Mouse (Mus musculus) ZHBTc4 (cell line): ENCODE results near the gene Gatad1.
"Not testable (repeated sequence)": the region's sequence is repeated elsewhere in the genome, so short reads cannot be mapped to it uniquely, and the experiment has no call there.

Source experiments
- DNase-seq: peaks from one replicate; pipeline ENCODE4 v3.0.0-alpha.2; 2011; ENCODE audit warnings: low read depth, low spot score

The Gatad1 gene

DNA sequence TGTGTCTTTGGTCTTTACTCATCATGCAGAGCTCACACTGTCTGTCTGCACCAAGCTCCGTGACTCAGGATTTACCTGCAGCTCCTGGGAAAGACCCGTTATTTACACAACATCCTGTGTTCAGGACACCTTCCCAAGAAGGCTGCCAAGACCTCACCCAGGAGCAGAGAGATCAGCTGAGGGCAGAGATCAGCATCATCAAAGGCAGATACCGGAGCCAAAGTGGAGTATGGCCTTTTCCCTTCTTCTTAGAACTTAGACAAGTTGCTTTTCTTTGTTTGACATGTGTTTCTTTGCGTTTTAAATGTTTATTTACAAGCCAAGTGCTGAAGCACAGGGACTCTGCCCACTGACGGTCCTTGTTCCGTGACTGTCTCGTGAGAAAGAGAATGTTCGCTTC is 21.7 kb downstream of the Gatad1 start:
- DNase-seq, result no peak

DNA sequence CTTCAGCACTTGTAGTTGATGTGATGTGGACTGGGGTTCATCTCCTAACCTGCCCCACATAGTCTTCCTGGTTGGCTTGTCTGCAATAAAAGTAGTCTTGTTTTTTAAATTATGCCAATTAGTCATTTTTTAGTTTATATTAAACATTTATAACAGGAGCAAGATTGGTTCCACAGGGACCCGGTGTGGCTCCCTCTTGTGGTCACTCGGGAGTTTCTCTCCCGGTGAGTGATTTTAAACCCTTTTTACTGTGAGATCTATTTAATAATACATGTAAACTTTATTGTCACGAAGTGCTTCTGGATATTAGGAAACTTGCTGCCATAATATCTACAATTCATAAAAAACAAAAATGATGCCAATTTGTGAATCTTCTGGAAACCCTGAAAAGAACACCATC is 23.0 kb downstream of the Gatad1 start:
- DNase-seq, result peak; percentile 35

DNA sequence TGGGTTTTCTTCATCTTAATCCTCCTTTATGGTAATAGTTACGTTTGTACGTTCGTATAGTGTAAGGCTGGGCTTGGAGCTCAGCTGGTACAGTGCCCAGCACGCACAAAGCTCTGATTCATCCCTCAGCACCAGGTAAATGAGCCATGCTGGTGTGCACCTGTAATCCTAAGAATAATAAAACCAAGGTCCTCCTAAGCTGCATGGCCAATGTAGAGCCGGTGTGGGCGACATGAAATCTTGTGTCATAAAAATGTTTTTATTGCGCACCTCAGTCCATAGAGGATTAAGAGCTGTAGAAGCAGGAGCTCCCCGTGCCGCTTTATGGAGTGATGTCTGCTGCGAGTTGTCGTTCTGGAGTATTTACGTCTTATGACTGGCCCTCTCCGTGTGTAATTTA is 23.7 kb downstream of the Gatad1 start:
- no peak for DNase-seq

DNA sequence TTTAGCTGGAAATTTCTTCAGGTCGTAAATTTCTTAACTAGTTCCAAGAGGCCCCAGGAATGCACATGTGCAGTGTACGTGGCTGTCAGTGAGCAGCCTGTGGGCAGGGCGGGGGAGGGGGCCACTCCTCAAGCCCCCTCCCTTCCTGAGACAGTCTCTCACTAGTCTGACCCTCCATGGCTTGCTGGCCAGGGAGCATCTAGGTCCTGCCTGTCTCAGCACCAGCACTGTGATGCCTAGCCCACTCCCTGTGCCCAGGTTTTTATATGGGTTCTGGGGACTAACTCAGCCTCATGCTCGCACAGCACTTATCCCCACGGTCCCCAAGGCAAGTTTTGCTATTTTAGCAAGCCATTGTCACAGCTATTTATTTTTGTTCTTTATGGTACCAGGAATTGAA is 24.7 kb downstream of the Gatad1 start:
- no peak for DNase-seq

DNA sequence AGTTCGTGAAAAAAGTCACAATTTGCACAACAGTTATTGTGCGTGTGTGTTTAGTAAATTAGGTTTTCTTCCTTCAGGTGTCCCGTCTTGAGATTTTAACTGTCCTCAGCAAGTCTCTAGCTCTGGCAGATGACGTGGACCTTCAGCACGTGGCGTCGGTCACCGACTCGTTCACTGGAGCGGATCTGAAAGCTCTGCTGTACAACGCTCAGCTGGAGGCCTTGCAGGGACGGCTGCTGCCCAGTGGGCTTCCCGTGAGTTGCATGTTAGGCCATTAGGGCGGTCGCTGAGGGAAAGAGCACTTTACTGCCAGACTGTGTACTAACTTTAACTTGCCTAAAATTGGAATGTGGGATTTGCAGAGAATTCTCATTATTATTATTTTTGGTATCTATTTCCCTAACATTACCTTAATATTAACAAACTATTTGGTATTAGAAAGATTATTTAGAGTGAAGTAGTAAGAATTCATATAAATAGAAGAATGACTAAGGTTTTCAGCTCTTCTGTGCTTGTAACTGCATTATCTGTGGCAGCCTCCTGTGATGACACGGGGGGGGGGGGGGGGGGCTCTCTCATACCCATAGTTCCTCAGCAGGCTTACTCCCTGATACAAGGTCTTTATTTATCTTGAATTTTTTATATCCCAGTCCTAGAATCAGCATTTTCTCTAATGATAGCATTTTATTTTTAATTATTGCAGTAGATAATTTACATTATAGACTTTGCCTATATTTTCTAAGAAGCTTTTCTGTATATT is 25.3 kb downstream of the Gatad1 start:
- DNase-seq, result no peak

DNA sequence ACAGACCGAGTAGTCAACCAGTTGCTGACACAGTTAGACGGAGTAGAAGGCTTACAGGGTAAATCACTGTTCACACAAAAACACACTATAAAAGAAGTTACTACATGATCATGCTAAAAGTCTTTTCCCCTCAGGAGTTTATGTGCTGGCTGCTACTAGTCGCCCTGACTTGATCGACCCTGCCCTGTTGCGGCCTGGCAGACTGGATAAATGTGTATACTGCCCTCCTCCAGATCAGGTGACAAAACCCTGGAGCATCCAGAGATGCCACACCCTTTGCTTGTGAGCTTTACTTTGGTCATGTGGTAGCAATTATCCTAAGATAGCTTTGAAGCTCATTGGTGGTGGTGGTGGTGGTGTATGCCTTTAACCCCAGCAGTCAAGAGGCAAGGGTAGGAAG is 26.9 kb downstream of the Gatad1 start:
- peak; percentile 16 for DNase-seq

DNA sequence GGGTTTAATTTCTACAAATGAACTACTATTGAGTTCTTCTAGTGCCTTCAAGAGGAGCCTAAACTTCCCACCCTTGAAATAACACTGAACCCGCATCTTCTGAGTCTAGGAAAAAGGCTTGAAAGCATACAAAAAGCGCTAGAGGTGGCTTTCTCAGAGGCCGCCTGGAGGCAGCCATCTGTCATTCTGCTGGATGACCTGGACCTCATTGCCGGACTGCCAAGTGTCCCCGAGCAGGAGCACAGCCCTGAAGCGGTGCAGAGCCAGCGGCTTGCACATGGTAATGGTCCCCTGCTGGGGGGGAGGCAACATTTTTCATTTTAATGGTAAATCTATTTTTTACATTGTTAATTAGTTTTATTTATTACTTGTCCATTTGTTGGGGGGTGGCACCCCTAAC is 36.5 kb downstream of the Gatad1 start:
- no peak for DNase-seq

DNA sequence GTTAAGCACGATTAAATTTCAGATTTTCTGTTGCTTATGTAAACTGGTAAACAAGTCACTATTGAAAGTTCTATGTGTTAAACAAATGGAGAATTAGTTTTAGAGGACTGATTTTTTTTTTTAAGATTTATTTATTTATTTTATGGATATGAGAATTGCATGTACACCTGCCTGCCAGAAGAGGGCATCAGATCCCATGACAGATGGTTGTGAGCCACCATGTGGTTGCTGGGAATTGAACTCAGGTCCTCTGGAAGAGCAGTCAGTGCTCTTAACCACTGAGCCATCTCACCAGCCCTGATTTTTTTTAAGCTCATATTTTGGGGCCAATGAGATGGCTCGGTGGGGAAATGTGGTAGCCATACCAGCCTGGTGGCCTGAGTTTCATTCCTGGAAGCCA is 45.1 kb downstream of the Gatad1 start:
- not testable (repeated sequence) for DNase-seq

DNA sequence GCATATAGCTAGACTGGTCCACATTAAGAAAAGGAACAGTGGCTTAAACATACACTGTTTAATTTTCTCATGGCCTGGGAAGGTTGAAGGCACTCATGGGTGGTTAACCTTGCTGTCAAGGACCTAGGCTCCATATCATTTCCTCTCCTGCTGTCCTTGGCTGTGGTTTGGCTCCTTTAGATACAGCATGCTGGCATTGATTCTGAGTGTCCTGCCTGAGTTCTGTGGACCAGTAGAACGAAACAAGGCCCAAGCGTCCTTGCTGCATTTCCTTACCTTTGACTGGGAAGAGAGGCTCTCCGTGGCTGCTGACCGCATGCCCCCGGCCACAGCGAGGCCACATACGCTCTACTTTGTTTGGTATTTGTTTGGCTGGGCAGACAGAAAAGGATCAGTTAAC is 47.7 kb downstream of the Gatad1 start:
- no peak for DNase-seq

DNA sequence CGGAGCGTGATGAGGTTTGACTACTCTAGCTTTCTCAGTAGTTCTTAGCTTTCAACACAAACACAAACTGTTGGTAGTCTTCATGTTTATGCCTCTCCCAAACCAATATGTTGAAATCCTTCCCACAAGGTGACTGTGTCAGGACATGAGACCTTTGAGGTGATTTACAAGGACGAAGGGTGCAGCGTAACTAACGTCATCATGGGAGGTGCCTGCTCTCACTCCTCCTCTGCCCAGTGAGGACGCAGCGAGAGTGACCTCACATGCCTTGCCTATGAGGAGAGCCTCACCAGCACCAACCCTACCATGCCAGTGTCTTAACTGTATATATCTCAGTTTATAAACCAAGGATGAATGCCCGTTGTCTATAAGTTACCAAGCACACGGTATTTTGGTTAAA is 49.9 kb downstream of the Gatad1 start:
- no peak for DNase-seq

DNA sequence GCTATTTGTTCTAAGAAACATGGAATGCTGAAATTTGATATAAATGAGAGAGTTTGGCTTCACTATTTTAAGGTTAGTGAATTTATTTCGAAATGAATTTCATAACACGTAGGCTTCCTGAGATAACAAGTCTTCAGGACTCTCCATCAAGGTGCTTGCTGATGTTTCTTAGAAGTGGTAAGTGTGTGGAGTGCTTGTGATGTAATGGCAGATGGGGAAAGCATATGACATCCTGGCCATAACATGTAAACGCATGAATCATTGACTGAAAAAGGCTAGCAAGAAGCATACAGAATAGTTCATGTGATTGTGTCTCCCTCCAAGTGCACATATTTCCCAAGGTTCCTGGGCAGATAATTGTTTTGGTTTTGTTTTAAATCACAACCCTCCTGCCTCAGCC is 56.2 kb downstream of the Gatad1 start:
- no peak for DNase-seq

DNA sequence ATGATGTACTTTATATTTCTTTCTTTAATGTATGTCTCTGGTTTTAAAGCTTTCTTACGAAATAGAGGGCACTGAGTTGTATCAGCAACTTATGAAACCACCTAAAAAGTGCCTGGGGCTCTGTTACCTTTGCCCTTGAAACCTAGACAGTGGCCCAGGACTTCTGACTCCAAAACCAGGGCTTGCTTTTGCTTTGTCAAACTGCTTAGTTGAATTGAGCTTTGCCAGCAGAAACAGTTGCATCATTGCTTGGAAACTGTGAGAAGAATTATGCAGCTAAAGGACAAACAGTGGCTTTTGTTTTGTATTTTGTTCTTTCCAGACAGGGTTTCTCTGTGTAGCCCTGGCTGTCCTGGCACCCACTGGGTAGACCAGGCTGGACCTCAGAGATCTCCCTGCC is 56.7 kb downstream of the Gatad1 start:
- no peak for DNase-seq

DNA sequence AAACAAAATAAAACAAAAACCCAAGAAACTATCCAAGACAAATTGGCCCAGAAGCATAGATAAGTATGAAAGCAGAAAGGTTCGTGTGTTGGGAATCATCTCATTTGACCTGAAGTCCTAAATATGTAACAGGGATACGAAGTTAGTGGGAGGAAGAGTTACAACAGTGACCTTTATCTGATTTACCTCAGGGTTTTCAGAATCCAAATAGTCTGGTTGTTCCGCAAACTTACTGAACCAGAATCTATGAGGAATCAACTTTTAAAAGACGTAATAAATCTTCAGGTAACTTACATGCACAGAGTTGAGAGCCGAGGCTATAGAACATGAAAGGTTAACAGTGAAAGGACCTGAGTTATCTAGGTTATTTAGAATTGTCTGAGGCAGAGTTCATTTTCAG is 58.2 kb downstream of the Gatad1 start:
- DNase-seq, result no peak

DNA sequence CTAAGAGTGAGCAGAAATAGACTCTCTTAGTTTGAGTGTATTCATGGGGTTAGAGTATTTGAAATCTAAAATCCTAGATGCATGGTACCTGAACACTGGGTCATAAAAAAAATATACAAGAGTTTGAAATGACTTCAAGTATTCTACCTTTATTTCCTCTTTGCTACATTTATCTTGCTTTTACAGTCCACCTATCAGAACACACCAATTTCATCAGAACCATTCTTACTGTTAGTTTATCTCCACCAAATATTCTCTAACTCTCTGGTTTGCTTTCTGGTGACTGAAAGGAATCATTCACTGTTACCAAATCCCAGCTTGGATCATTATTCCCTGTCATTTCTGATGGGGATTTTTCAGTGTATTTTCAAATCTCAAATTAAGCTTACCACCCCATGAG is 59.8 kb downstream of the Gatad1 start:
- DNase-seq, result no peak

DNA sequence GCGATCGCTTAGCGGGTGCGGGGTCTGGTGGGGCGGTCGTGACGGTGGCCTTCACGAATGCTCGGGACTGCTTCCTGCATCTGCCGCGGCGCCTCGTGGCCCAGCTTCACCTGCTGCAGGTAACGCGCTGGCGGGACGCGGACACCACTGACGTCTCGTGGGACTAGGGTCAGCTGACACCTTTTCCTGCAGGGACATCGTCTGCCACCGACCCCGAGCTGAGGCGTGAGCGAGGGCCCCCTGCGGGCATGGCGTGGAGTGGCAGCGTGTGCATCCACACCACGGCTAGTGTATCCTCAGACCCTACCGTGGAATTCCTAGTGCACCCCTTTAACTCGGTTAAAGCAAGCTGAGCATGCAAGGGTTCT is 60.6 kb downstream of the Gatad1 start, which contains the start of gene Rbm48:
Gene Rbm48 (minus strand): TSS at position 187 of the 368 bp plus-strand sequence.
- peak; percentile 92 for DNase-seq

DNA sequence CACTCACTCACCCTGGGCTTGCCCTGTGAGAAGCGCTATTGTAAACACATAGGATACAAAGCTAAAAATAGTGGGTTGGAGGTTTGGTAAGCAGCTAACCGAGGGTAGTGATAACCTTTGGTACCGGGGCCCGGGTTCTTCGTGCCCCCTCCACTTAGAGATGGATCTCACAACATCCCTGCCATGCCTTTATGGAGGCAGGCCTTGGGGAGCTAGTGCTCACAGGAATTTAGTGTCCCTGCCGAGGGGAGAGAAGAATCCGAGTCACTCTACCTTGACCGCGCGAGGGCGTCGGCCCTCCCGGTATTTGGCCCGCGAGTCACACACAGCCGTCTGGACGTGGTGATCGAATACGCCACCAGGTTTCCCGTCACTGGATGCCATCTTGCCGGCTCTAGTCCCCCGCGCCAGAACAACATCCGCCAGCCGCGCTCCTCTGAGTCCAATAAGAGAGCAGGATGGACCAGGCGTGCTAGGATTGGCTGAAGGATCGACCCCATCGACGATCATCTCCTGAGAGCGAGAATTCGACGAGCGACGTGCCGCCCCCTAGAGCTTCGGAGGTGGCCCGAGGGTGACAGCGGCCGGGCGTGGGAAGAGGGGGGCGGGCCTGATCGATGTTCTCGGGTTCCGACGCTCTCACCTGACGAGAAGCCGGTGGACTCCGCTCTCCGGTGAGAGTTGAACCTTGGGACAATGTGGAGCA is 61.1 kb downstream of the Gatad1 start, which contains the start of gene Pex1:
Gene Pex1 (plus strand): TSS at position 374 of the 706 bp plus-strand sequence.
- DNase-seq, result peak; percentile 99
